In the genomic region with DNA sequence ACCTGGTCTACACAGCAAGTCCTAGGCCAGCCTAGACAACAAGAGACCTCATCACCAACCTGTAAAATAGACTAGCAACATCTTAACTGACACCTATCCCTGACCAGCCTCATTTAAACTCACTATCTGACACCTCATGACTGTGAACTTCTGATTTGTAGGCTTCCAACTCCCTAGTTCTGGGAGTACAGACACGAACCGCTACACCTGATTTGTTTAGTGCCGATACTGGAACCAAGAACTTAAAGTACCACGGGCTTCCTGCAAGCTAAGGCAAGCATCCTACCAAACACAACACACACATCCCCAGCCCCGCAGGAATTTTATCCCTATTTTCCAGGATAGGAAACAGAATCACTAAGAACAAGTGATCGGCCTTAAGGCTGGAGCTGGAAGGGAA, we compare ENCODE assay signal across 8 mouse cellular contexts. TPM values are rescaled to one million over a fixed set of nuclear protein-coding genes. Genes with fewer than 3 reads are reported as not detected.
DNase-seq lines count a peak whose midpoint lies in the region; ATAC-seq lines count a peak whose summit lies in the region.

No protein-coding gene starts in this region.

- no peak overlapping the region for H3K27ac ChIP-seq in heart, embryonic 12.5 days (ENCODE audit: poor library complexity, severe bottlenecking)
- no peak overlapping the region for H3K27ac ChIP-seq in midbrain, embryonic 12.5 days (replicated peaks)
- no peak overlapping the region for H3K27ac ChIP-seq in midbrain, embryonic 14.5 days (replicated peaks; ENCODE audit: low read depth, low read length)
- no peak overlapping the region for H3K27ac ChIP-seq in limb, embryonic 11.5 days (replicated peaks; ENCODE audit: low read depth, low read length)
- H3K27ac ChIP-seq in stomach, embryonic 15.5 days = no peak overlapping the region

- peak overlapping the region; percentile 91 for H3K4me2 ChIP-seq in heart, embryonic 12.5 days
- H3K4me2 ChIP-seq in midbrain, embryonic 12.5 days (replicated peaks) = peak overlapping the region; percentile 92; the same call in 1 of the 2 replicates
- no peak overlapping the region for H3K4me2 ChIP-seq in midbrain, embryonic 14.5 days (ENCODE audit: low read length)
- no peak overlapping the region; the same call in 1 of the 2 replicates for H3K4me2 ChIP-seq in limb, embryonic 11.5 days (ENCODE audit: low read depth, severe bottlenecking)
- H3K4me2 ChIP-seq in stomach, embryonic 15.5 days = peak overlapping the region; percentile 95

- ATAC-seq in heart, embryonic 12.5 days (ENCODE audit: insufficient number of reproducible peaks, low FRiP score) = no peak
- no peak for ATAC-seq in midbrain, embryonic 12.5 days (ENCODE audit: low FRiP score, low read depth)
- no peak for ATAC-seq in midbrain, embryonic 14.5 days (ENCODE audit: low FRiP score, low TSS enrichment)
- no peak for ATAC-seq in limb, embryonic 11.5 days (ENCODE audit: insufficient number of reproducible peaks, low FRiP score, low TSS enrichment, low read depth)
- ATAC-seq in stomach, embryonic 15.5 days (ENCODE audit: insufficient read depth, low FRiP score, low read depth) = no peak

- peaks cover 67% of the 10 kb centered on the region for H3K4me1 ChIP-seq in heart, embryonic 12.5 days (replicated peaks)
- H3K4me1 ChIP-seq in midbrain, embryonic 12.5 days = peaks cover 19% of the 10 kb centered on the region
- H3K4me1 ChIP-seq in midbrain, embryonic 14.5 days (ENCODE audit: control insufficient read depth, insufficient read depth, low read length) = peaks cover 12% of the 10 kb centered on the region
- peaks cover 9% of the 10 kb centered on the region for H3K4me1 ChIP-seq in limb, embryonic 11.5 days (ENCODE audit: control insufficient read depth, insufficient read depth, low read length)
- peaks cover 49% of the 10 kb centered on the region for H3K4me1 ChIP-seq in stomach, embryonic 15.5 days

- H3K27me3 ChIP-seq in heart, embryonic 12.5 days (replicated peaks) = no peaks in the 10 kb centered on the region
- H3K27me3 ChIP-seq in midbrain, embryonic 12.5 days = peaks cover 62% of the 10 kb centered on the region
- peaks cover 39% of the 10 kb centered on the region; the same call in 1 of the 2 replicates for H3K27me3 ChIP-seq in midbrain, embryonic 14.5 days (ENCODE audit: control insufficient read depth, insufficient read depth, low read length)
- H3K27me3 ChIP-seq in limb, embryonic 11.5 days (ENCODE audit: control insufficient read depth, insufficient read depth, low read length) = no peaks in the 10 kb centered on the region
- no peaks in the 10 kb centered on the region for H3K27me3 ChIP-seq in stomach, embryonic 15.5 days (replicated peaks)

- no peaks in the 10 kb centered on the region for H3K36me3 ChIP-seq in heart, embryonic 12.5 days
- H3K36me3 ChIP-seq in midbrain, embryonic 12.5 days = no peaks in the 10 kb centered on the region
- no peaks in the 10 kb centered on the region for H3K36me3 ChIP-seq in midbrain, embryonic 14.5 days (ENCODE audit: control insufficient read depth, insufficient read depth, low read length)
- H3K36me3 ChIP-seq in limb, embryonic 11.5 days (ENCODE audit: control insufficient read depth, insufficient read depth, low read length) = no peaks in the 10 kb centered on the region
- H3K36me3 ChIP-seq in stomach, embryonic 15.5 days = no peaks in the 10 kb centered on the region

- H3K9ac ChIP-seq in heart, embryonic 12.5 days = peak overlapping the region; percentile 89
- H3K9ac ChIP-seq in midbrain, embryonic 12.5 days (replicated peaks) = no peak overlapping the region
- no peak overlapping the region for H3K9ac ChIP-seq in midbrain, embryonic 14.5 days (replicated peaks; ENCODE audit: low read length)
- H3K9ac ChIP-seq in limb, embryonic 11.5 days (ENCODE audit: low read length) = no peak overlapping the region
- no peak overlapping the region for H3K9ac ChIP-seq in stomach, embryonic 15.5 days

- DNase-seq in heart, postnatal 14 days = no peak
- DNase-seq in midbrain, embryonic 14.5 days = no peak
- no peak for DNase-seq in limb, embryonic 11.5 days (ENCODE audit: low spot score)
- DNase-seq in right cerebral cortex, postnatal 36 days (ENCODE audit: low spot score in 2 of 2) = no peak
- no peak for DNase-seq in right cerebral cortex, postnatal 14 days

- intact Hi-C loops in heart, postnatal 14 days (cut with DNase I) = no loop called here

- peak overlapping the region; percentile 83 for H3K4me3 ChIP-seq in heart, embryonic 12.5 days
- H3K4me3 ChIP-seq in midbrain, embryonic 12.5 days = 0 out of 2 replicates have a peak overlapping the region, but pooled peaks have one; percentile 65
- no peak overlapping the region for H3K4me3 ChIP-seq in midbrain, embryonic 14.5 days (replicated peaks; ENCODE audit: low read depth, low read length)
- H3K4me3 ChIP-seq in limb, embryonic 11.5 days (ENCODE audit: low read depth, low read length) = peak overlapping the region; percentile 77; the same call in 1 of the 2 replicates
- H3K4me3 ChIP-seq in stomach, embryonic 15.5 days (replicated peaks) = peak overlapping the region; percentile 77

- 56% methylated on average over 6 of the region's 6 CpGs for WGBS in heart, embryonic 12.5 days
- WGBS in midbrain, embryonic 12.5 days = 74% methylated on average over 6 of the region's 6 CpGs
- 74% methylated on average over 6 of the region's 6 CpGs for WGBS in midbrain, embryonic 14.5 days
- 73% methylated on average over 6 of the region's 6 CpGs for WGBS in limb, embryonic 11.5 days
- WGBS in stomach, embryonic 15.5 days = 76% methylated on average over 6 of the region's 6 CpGs

- H3K9me3 ChIP-seq in heart, embryonic 12.5 days (replicated peaks) = no peaks in the 10 kb centered on the region
- no peaks in the 10 kb centered on the region for H3K9me3 ChIP-seq in midbrain, embryonic 12.5 days
- no peaks in the 10 kb centered on the region for H3K9me3 ChIP-seq in midbrain, embryonic 14.5 days (ENCODE audit: control insufficient read depth, low read length)
- no peaks in the 10 kb centered on the region for H3K9me3 ChIP-seq in limb, embryonic 11.5 days (ENCODE audit: control insufficient read depth, low read length)
- no peaks in the 10 kb centered on the region for H3K9me3 ChIP-seq in stomach, embryonic 15.5 days

RNA-seq across cellular contexts. Expression of gene Ldlrap1, which starts 1.5 kb away (rescaled TPM):
- 16.5 and 17.8 TPM in 2 replicates for polyA plus RNA-seq in heart, embryonic 12.5 days (2016; fragmentation: Nextera tagmentation; extraction: Ambion mirVana)
- 10 to 100 TPM; 18.3 to 18.6 TPM for total RNA-seq in heart, postnatal 14 days (2021)
- polyA plus RNA-seq in midbrain, embryonic 12.5 days (2016; fragmentation: Nextera tagmentation; extraction: Ambion mirVana) = 5.7 and 6.0 TPM in 2 replicates
- 0.69 and 1.9 TPM in 2 replicates for polyA plus RNA-seq in midbrain, embryonic 14.5 days (2014; fragmentation: Nextera tagmentation; extraction: Ambion mirVana)
- polyA plus RNA-seq in limb, embryonic 11.5 days (2014; fragmentation: Nextera tagmentation; extraction: Ambion mirVana) = 14.5 and 16.8 TPM in 2 replicates
- 19.6 and 20.8 TPM in 2 replicates for polyA plus RNA-seq in stomach, embryonic 15.5 days (2015; fragmentation: Nextera tagmentation; extraction: Ambion mirVana)

Comparison
In these comparisons a context has a peak if more than half of its experiments do, and no peak if none do; other contexts are left out.
1. H3K4me2 ChIP-seq: peak in heart, embryonic 12.5 days (single experiment), midbrain, embryonic 12.5 days (single experiment) and stomach, embryonic 15.5 days (single experiment); none in midbrain, embryonic 14.5 days (single experiment) and limb, embryonic 11.5 days (single experiment).